Mouse (Mus musculus) CH12.LX (cell line): ENCODE results near the gene Mcpt1.
"Not testable (repeated sequence)": the region's sequence is repeated elsewhere in the genome, so short reads cannot be mapped to it uniquely, and the experiment has no call there.

Experiments
- CTCF ChIP-seq, 2 experiments: IDR thresholded peaks in 1 of 2; conservative IDR thresholded peaks in 1 of 2; 2 replicates each; pipeline ENCODE4 v1.5.1; 2011 to 2012; ENCODE audit warnings: low read depth in 2 of 2, low read length in 2 of 2, improper control_type of control experiment in 1 of 2, inconsistent platforms in 1 of 2, mild to moderate bottlenecking in 1 of 2, moderate library complexity in 1 of 2
- MAX ChIP-seq: IDR thresholded peaks from 2 replicates; pipeline ENCODE4 v1.6.1; 2011; ENCODE audit warnings: low read length, improper control_type of control experiment
- NRF1 ChIP-seq: IDR thresholded peaks from 2 replicates; pipeline ENCODE4 v1.6.1; 2014; ENCODE audit warnings: low read depth, mild to moderate bottlenecking, inconsistent platforms, low read length, improper control_type of control experiment, moderate library complexity
- PAX5 ChIP-seq: IDR thresholded peaks from 2 replicates; pipeline ENCODE4 v1.6.1; 2012; ENCODE audit warnings: low read length, inconsistent platforms, mixed read lengths
- POLR2A ChIP-seq: IDR thresholded peaks from 2 replicates; pipeline ENCODE4 v1.6.1; 2011; ENCODE audit warnings: low read depth, mild to moderate bottlenecking, improper control_type of control experiment, low read length
- TCF12 ChIP-seq: IDR thresholded peaks from 2 replicates; pipeline ENCODE4 v1.6.1; 2014; ENCODE audit warnings: low read depth, mild to moderate bottlenecking, inconsistent platforms, low read length, improper control_type of control experiment
- USF2 ChIP-seq: conservative IDR thresholded peaks from 2 replicates; pipeline ENCODE4 v1.6.1; 2011; ENCODE audit warnings: low read depth, low read length, improper control_type of control experiment
- ZC3H11A ChIP-seq: IDR thresholded peaks from 2 replicates; pipeline ENCODE4 v1.6.1; 2012; ENCODE audit warnings: low read depth, mild to moderate bottlenecking, inconsistent platforms, low read length, improper control_type of control experiment

DNA sequence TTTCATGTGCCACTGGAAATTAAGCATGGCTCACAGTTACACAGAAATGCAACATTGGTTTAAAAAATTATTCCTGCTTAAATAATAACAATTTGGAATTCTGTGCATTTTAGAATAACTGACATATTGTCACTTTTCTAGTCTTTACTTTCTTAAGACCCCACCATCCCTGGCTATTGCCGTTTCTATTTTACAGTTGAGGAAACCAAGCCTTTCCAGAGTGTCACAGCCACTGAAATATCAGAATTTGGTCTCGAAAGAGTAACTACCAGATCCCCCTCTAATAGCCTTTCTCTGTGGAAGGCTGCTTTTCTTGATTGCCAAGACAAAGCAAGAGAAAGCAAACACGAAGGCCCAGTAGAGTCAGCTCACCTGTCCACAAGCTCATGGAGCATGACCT lies 12.6 kb downstream of the Mcpt1 start, which contains the start of gene Mcpt9:
- not testable (repeated sequence) for TF ChIP-seq TCF12; PAX5; CTCF (conservative IDR thresholded peaks at IDR 0.05 in 1 of 2, IDR thresholded peaks at IDR 0.05 in 1 of 2; ENCODE audit: low read depth in 2 of 2, low read length in 2 of 2); NRF1; USF2; ZC3H11A; POLR2A; MAX
